Mouse (Mus musculus) myocyte (in vitro differentiated cells): ENCODE measurements around the gene 4933427D14Rik.

Experiments
- CEBPB ChIP-seq: IDR thresholded peaks from 2 replicates; pipeline ENCODE4 v1.6.1; 2011; ENCODE audit warnings: mild to moderate bottlenecking, moderate library complexity; ENCODE audit not compliant: poor library complexity, insufficient read depth, severe bottlenecking
- POLR2A ChIP-seq: IDR thresholded peaks from one replicate; pipeline ENCODE4 v1.6.1; 2011; ENCODE audit warnings: low read depth, mild to moderate bottlenecking, control low read depth, moderate library complexity; ENCODE audit not compliant: insufficient read length
- TCF12 ChIP-seq: IDR thresholded peaks from one replicate; pipeline ENCODE4 v1.6.1; 2011; ENCODE audit warnings: mild to moderate bottlenecking, control low read depth; ENCODE audit not compliant: poor library complexity, insufficient read depth, severe bottlenecking

GRCm38 (mm10) chr11:72256441-72256840, 49.2 kb upstream of the 4933427D14Rik start:
- TF ChIP-seq CEBPB: no peak
- TF ChIP-seq POLR2A: no peak
- TF ChIP-seq TCF12: no peak
